Mouse (Mus musculus) C3H10T1/2 (cell line): ENCODE measurements around the gene Mcam. TPM values are rescaled to one million over a fixed set of nuclear protein-coding genes. Genes with fewer than 3 reads are reported as not detected.

Source experiments
- polyA plus RNA-seq, 2 experiments: library from polyadenylated mRNA; unstranded; fragments of >200 nt; fragmentation: generic; extraction: Trizol; gene quantifications; one replicate each; pipeline ENCODE4 v1.2.1; 2012; ENCODE audit warnings: missing spikeins in 2 of 2

Gene Mcam
- polyA plus RNA-seq = under 1 TPM; 0.19 to 0.68 TPM

DNA sequence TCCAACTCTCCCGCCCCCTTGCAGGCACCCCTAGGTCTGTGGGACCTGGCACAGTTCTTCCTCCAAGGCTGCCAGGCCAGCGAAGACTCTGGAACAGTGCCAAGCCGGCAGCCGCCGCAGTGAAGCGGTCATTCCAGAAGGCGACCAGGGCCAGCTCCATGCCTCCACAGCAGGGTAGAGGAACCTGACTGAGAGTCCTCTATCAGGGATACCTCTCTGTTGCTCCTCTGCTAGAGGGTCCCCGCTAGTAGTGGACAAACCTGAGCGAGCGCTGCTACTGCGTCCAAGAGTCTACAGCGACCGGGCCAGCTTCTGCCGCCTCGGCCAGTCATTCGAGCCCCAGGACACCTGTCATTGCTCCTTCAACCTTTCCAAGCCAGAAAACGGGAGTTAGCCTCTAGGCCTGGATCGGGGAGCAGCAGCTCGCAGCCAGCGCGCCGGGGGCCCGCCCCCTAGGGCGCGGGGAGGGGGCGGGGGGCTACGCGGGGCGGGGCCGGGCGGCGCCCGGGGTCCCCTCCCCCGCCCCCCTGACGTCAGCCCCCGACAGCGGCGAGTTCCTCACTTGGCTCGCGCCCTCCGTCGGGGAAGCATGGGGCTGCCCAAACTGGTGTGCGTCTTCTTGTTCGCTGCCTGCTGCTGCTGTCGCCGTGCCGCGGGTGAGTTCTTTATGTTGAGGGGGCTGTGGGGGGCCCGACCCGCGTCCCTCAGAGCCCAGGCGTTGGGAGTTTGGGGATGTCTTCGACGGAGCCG lies at the start of gene Mcam:
Gene Mcam (plus strand): TSS at position 369 of the 750 bp plus-strand sequence.

DNA sequence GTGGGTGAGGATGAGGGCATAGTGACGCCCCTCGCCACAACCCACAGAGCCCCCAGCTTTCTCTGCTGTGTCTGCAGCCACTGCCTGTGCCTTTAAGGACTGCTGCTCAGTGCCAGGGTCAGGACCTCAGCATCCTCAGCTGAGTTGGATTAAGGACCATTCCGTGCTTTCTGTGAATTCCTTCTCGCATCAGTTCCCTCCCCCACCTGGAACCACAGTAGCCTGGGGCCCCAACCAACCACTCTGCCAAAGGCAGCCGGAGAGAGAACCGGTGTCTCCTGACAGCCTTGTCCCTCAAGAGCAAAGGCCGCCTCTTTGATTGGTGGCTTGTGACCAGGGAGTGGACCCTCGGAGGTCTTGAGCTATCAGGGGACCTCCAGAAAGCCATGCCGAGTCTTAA lies 32.8 kb upstream of the Mcam start, which contains the start of gene Mfrp:
Gene Mfrp (plus strand): TSS at position 240 of the 400 bp plus-strand sequence.

DNA sequence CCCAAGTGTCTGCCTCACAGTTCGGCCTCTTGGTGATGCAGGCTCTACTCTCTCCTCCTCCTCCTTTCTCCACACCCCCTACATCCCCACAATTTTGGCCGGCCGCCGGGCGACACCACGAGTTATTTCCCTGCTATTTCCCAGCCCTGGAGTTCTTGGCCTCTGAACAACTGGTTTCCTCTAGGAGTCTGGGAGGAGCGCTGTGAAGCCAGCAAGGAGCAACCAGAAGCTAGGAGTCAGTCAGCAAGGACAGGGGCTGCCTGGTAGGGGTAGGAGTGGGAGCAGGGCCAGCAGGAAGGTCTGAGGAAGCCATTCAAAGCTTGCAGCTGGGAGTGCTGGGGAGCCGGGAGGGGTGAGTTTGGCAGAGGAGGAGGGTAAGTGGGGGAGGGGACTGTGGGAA lies 27.2 kb upstream of the Mcam start, which contains the start of gene C1qtnf5:
Gene C1qtnf5 (plus strand): TSS at position 136 of the 400 bp plus-strand sequence.

GRCm38 (mm10) chr9:44113105-44113789 lies 21.0 kb upstream of the Mcam start, which contains the start of the genes Gm49380 and Rnf26:
Gene Gm49380 (minus strand): TSS chr9:44113500.
Gene Rnf26 (minus strand): TSS chr9:44113517.

Other genes starting within 250 kb of the Mcam start
- gene Thy1, start 91.1 kb upstream of the Mcam start, polyA plus RNA-seq = under 1 TPM; 0.16 to 0.78 TPM
- 1 to 10 TPM in 1 of 2 experiments, under 1 TPM in 1; 0.51 to 3.4 TPM for gene Usp2, start 67.4 kb upstream of the Mcam start, polyA plus RNA-seq
- gene Mfrp, start 32.7 kb upstream of the Mcam start, polyA plus RNA-seq = under 1 TPM in 1 of 2 experiments, not detected in 1; 0.06 TPM
- 1 to 10 TPM in 1 of 2 experiments, under 1 TPM in 1; 0.16 to 1.5 TPM for gene C1qtnf5, start 27.2 kb upstream of the Mcam start, polyA plus RNA-seq
- gene Gm49380, start 21.0 kb upstream of the Mcam start, polyA plus RNA-seq = under 1 TPM in 1 of 2 experiments, not detected in 1; 0.27 TPM
- gene Rnf26, start 21.0 kb upstream of the Mcam start, polyA plus RNA-seq = 10 to 100 TPM; 43.1 to 68.6 TPM
- gene Cbl, start 99.6 kb downstream of the Mcam start, polyA plus RNA-seq = 1 to 10 TPM in 1 of 2 experiments, under 1 TPM in 1; 0.90 to 3.3 TPM
- not detected for gene Ccdc153, start 106.2 kb downstream of the Mcam start, polyA plus RNA-seq
- gene Pdzd3, start 117.0 kb downstream of the Mcam start, polyA plus RNA-seq = under 1 TPM in 1 of 2 experiments, not detected in 1; 0.04 TPM
- gene Nlrx1, start 134.1 kb downstream of the Mcam start, polyA plus RNA-seq = 1 to 10 TPM in 1 of 2 experiments, under 1 TPM in 1; 0.41 to 2.5 TPM
- gene Abcg4, start 154.1 kb downstream of the Mcam start, polyA plus RNA-seq = under 1 TPM; 0.09 to 0.91 TPM
- 1 to 10 TPM; 2.5 to 5.2 TPM for gene Hinfp, start 171.2 kb downstream of the Mcam start, polyA plus RNA-seq
- 1 to 10 TPM; 3.7 to 4.6 TPM for gene C2cd2l, start 185.8 kb downstream of the Mcam start, polyA plus RNA-seq
- 10 to 100 TPM; 24.6 to 26.4 TPM for gene Dpagt1, start 191.6 kb downstream of the Mcam start, polyA plus RNA-seq
- 100 to 1,000 TPM; 334 to 376 TPM for gene H2afx, start 200.2 kb downstream of the Mcam start, polyA plus RNA-seq
- gene Hmbs, start 209.8 kb downstream of the Mcam start, polyA plus RNA-seq = 10 to 100 TPM; 33.8 to 49.1 TPM
- 10 to 100 TPM; 13.5 to 31.9 TPM for gene Vps11, start 227.2 kb downstream of the Mcam start, polyA plus RNA-seq
- gene Hyou1, start 245.0 kb downstream of the Mcam start, polyA plus RNA-seq = 10 to 100 TPM; 12.8 to 29.3 TPM